Mouse (Mus musculus) midbrain, embryonic 12.5 days (tissue): ENCODE results near the gene Gm20747. TPM values are rescaled to one million over a fixed set of nuclear protein-coding genes. Genes with fewer than 3 reads are reported as not detected.
"Not testable (repeated sequence)": the region's sequence is repeated elsewhere in the genome, so short reads cannot be mapped to it uniquely, and the experiment has no call there.

Experiments used
- ATAC-seq: fragments of 200-750 bp; cut with Nextera tagmentation; 2 replicates; pipeline ENCODE4 v1.8.0; 2017; ENCODE audit warnings: low read depth, moderate TSS enrichment, moderate library complexity; ENCODE audit not compliant: low FRiP score
- H3K27ac ChIP-seq: fragments of 300-500 bp; sonication (generic); replicated peaks from 2 replicates; pipeline ENCODE4 v1.5.1; 2016; ENCODE audit warnings: mild to moderate bottlenecking
- H3K27me3 ChIP-seq: fragments of 300-500 bp; sonication (generic); 2 replicates; pipeline ENCODE4 v1.6.1; 2016; ENCODE audit warnings: mild to moderate bottlenecking
- H3K36me3 ChIP-seq: fragments of 300-500 bp; sonication (generic); 2 replicates; pipeline ENCODE4 v1.6.1; 2016
- H3K4me1 ChIP-seq: fragments of 300-500 bp; sonication (generic); 2 replicates; pipeline ENCODE4 v1.6.1; 2016
- H3K4me2 ChIP-seq: fragments of 300-500 bp; sonication (generic); replicated peaks from 2 replicates; pipeline ENCODE4 v1.6.1; 2016; ENCODE audit warnings: mild to moderate bottlenecking, moderate library complexity
- H3K4me3 ChIP-seq: fragments of 300-500 bp; sonication (generic); 2 replicates; pipeline ENCODE4 v1.5.1; 2016; ENCODE audit warnings: mild to moderate bottlenecking
- H3K9ac ChIP-seq: fragments of 300-500 bp; sonication (generic); replicated peaks from 2 replicates; pipeline ENCODE4 v1.6.1; 2016; ENCODE audit warnings: mild to moderate bottlenecking, moderate library complexity
- H3K9me3 ChIP-seq: fragments of 300-500 bp; sonication (generic); 2 replicates; pipeline ENCODE4 v1.6.1; 2016; ENCODE audit warnings: mild to moderate bottlenecking
- WGBS: fragments of 180-500 bp; shearing (Covaris S2); methylation state at CpG from one replicate; pipeline ENCODE4 v1.1.7; 2016; 5-methylcytosine and 5-hydroxymethylcytosine counted together
- polyA plus RNA-seq: library from polyadenylated mRNA; unstranded; fragments of >200 nt; fragmentation: Nextera tagmentation; extraction: Ambion mirVana; gene quantifications from 2 replicates; pipeline ENCODE4 v1.2.1, GENCODE M21; 2016

Gm20747 gene
- polyA plus RNA-seq, result not detected in 2 replicates

- H3K9ac ChIP-seq, H3K27ac ChIP-seq, H3K4me1 ChIP-seq, H3K36me3 ChIP-seq, ATAC-seq, H3K9me3 ChIP-seq, H3K27me3 ChIP-seq, H3K4me2 ChIP-seq, H3K4me3 ChIP-seq: not testable (repeated sequence)
- no CpG with 5 or more reads among the region's 3 CpGs for WGBS
These were observed at the start of gene Gm20747 for GRCm38 (mm10) chrY:53418191-53418590. Gene Gm20747, minus strand, starts transcription at chrY:53418291.
